In the genomic region with DNA sequence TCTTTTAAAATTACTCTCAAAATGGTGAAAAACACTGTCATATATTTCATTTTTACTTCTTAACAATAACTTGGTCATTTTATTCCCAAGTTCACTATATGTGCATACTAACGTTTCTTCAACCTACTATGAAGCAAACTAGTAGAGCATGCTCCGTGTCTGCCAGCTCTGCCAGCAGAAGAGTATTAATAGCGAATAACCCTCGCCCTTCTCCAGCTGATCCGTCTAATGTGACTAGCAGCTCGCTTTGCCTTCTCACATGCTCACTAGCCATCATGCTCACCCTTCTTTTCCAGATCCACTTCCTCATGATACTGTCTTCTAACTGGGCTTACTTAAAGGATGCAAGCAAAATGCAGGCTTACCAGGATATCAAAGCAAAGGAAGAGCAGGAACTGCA, we compare ENCODE assay signal across 22 mouse cellular contexts.
"Had no signal": no experiment of that assay in that cellular context is flagged by ENCODE, and none has a peak within 500 bp of the region (broad histone marks: within the 10 kb centered on the region; RNA-seq: fewer than 3 reads in every experiment).

No protein-coding gene starts in this region.

- DNase-seq: heart, adult 2 months; heart, postnatal 14 days; heart, postnatal 36 days; kidney, adult 11 months; kidney, adult 2 months; kidney, adult 9 months; kidney, postnatal 14 days; kidney, postnatal 36 days; liver; liver, embryonic 13.5 days; liver, postnatal 0 days had no signal

- H3K9ac ChIP-seq: heart, embryonic 13.5 days; heart, embryonic 15.5 days; hindbrain, embryonic 13.5 days; hindbrain, embryonic 15.5 days; kidney, embryonic 15.5 days; limb, embryonic 12.5 days; liver, embryonic 13.5 days; liver, embryonic 15.5 days; liver, postnatal 0 days had no signal

- H3K4me1 ChIP-seq: heart, embryonic 13.5 days; heart, embryonic 15.5 days; hindbrain, embryonic 13.5 days; hindbrain, embryonic 15.5 days; kidney, embryonic 15.5 days; limb, embryonic 10.5 days; limb, embryonic 12.5 days; liver, embryonic 13.5 days; liver, embryonic 15.5 days had no signal

- H3K4me3 ChIP-seq: heart, adult 2 months; heart, embryonic 13.5 days; heart, embryonic 15.5 days; hindbrain, embryonic 13.5 days; hindbrain, embryonic 15.5 days; kidney, embryonic 15.5 days; left cerebral cortex, adult 2 months; limb, embryonic 10.5 days; limb, embryonic 12.5 days; liver, embryonic 13.5 days; liver, embryonic 15.5 days had no signal

- H3K27me3 ChIP-seq: heart, embryonic 13.5 days; heart, embryonic 15.5 days; hindbrain, embryonic 15.5 days; liver, embryonic 13.5 days had no signal

- H3K9me3 ChIP-seq: heart, embryonic 13.5 days; heart, embryonic 15.5 days; hindbrain, embryonic 13.5 days; hindbrain, embryonic 15.5 days; kidney, embryonic 15.5 days; limb, embryonic 10.5 days; limb, embryonic 12.5 days; liver, embryonic 13.5 days; liver, embryonic 15.5 days had no signal

- H3K27ac ChIP-seq: heart, adult 2 months; heart, embryonic 13.5 days; heart, embryonic 15.5 days; hindbrain, embryonic 13.5 days; hindbrain, embryonic 15.5 days; hindbrain, postnatal 0 days; kidney, embryonic 15.5 days; kidney, postnatal 0 days; left cerebral cortex, adult 2 months; limb, embryonic 10.5 days; limb, embryonic 12.5 days; liver, embryonic 13.5 days; liver, embryonic 15.5 days had no signal

- H3K36me3 ChIP-seq: heart, embryonic 13.5 days; heart, embryonic 15.5 days; kidney, embryonic 15.5 days; limb, embryonic 10.5 days; limb, embryonic 12.5 days; liver, embryonic 13.5 days; liver, embryonic 15.5 days had no signal
